Mouse (Mus musculus): ENCODE data around the gene Map2k3.

Gene Map2k3

GRCm38 (mm10) chr11:60927264-60927663, 4.6 kb upstream of the Map2k3 start:
- DNase-seq (ENCODE audit: low spot score in 2 of 2), result peak; percentile 79 to 91

GRCm38 (mm10) chr11:60930724-60931281, 1.0 kb upstream of the Map2k3 start:
- no peak for DNase-seq (ENCODE audit: low spot score in 2 of 2)

GRCm38 (mm10) chr11:60931282-60931868, 458 bp upstream of the Map2k3 start:
- DNase-seq (ENCODE audit: low spot score in 2 of 2), result no peak

- DNase-seq (ENCODE audit: low spot score in 2 of 2), result no peak
These were observed 729 bp downstream of the Map2k3 start for GRCm38 (mm10) chr11:60932503-60933020.

- DNase-seq (ENCODE audit: low spot score in 2 of 2), result no peak
These were observed 1.5 kb downstream of the Map2k3 start for GRCm38 (mm10) chr11:60933178-60933930.

GRCm38 (mm10) chr11:60934795-60935194, 3.0 kb downstream of the Map2k3 start:
- DNase-seq (ENCODE audit: low spot score in 2 of 2), result no peak

- DNase-seq (ENCODE audit: low spot score in 2 of 2), result peak in 1 of 2 experiments; percentile 57
These were observed 3.6 kb downstream of the Map2k3 start for GRCm38 (mm10) chr11:60935326-60935974.

- DNase-seq (ENCODE audit: low spot score in 2 of 2), result no peak
These were observed 4.1 kb downstream of the Map2k3 start for GRCm38 (mm10) chr11:60935975-60936373.

GRCm38 (mm10) chr11:60937611-60938010, 5.8 kb downstream of the Map2k3 start:
- no peak for DNase-seq (ENCODE audit: low spot score in 2 of 2)

- DNase-seq (ENCODE audit: low spot score in 2 of 2), result no peak
These were observed 7.7 kb downstream of the Map2k3 start for GRCm38 (mm10) chr11:60939487-60939886.

- no peak for DNase-seq (ENCODE audit: low spot score in 2 of 2)
These were observed 8.7 kb downstream of the Map2k3 start for GRCm38 (mm10) chr11:60940501-60940900.

GRCm38 (mm10) chr11:60941370-60941769, 9.5 kb downstream of the Map2k3 start:
- no peak for DNase-seq (ENCODE audit: low spot score in 2 of 2)

- no peak for DNase-seq (ENCODE audit: low spot score in 2 of 2)
These were observed 10.6 kb downstream of the Map2k3 start for GRCm38 (mm10) chr11:60942263-60943015.

GRCm38 (mm10) chr11:60945003-60945402, 13.2 kb downstream of the Map2k3 start:
- DNase-seq (ENCODE audit: low spot score in 2 of 2), result no peak

- DNase-seq (ENCODE audit: low spot score in 2 of 2), result no peak
These were observed 20.1 kb downstream of the Map2k3 start for GRCm38 (mm10) chr11:60951896-60952295.

GRCm38 (mm10) chr11:60952362-60952761, 20.5 kb downstream of the Map2k3 start:
- DNase-seq (ENCODE audit: low spot score in 2 of 2), result no peak

- DNase-seq (ENCODE audit: low spot score in 2 of 2), result peak in 1 of 2 experiments; percentile 15
These were observed 21.2 kb downstream of the Map2k3 start for GRCm38 (mm10) chr11:60952986-60953385.

GRCm38 (mm10) chr11:60953803-60954202, 22.0 kb downstream of the Map2k3 start:
- peak; percentile 86 to 94 for DNase-seq (ENCODE audit: low spot score in 2 of 2)

- DNase-seq (ENCODE audit: low spot score in 2 of 2), result peak in 1 of 2 experiments; percentile 15
These were observed 22.6 kb downstream of the Map2k3 start for GRCm38 (mm10) chr11:60954255-60955104.

GRCm38 (mm10) chr11:60955621-60956383, 24.0 kb downstream of the Map2k3 start:
- DNase-seq (ENCODE audit: low spot score in 2 of 2), result no peak

Data from urinary bladder, postnatal 4 days (tissue).